Mouse (Mus musculus): ENCODE measurements at regions not wholly inside any gene's neighbourhood (a gene's known extent, or its start where the extent isn't known, plus 50 kb on each side); places are given as distances from the start of the nearest gene placed in this dataset.

DNA sequence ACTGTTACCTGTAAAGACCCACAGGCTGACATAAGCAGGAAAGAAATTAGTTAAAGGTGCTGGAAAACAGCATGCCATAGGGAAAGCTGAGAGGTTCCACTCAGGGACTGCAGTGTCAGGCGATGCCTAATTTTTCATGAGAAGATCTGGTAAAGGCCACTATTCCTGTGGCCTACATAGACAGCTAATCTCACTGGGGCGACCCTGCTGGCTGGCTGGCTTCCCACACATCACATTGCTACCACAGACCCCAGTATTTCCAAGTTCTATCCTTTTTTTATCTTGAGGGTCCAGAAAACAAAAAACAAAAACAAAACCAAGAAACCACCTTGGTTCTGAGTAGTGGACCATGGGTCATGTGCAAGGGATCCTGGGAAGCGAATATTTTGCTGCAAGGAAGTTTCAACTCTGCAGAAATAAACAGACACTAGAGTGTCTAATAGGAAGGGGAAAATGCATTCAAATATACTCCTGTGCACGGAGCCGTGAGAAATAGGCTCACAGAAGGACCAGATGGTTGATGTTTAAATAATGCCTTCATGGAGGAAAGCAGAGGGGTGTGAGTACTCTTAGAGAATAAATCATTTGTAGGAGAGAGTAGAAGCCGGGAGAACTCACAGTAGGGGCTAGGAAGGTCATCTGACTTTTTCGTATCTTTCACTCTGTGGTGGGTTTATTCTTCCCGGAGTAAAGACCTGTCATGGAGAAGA, 94.6 kb upstream of the Sall1 start:
- no peak overlapping the region for H3K4me3 ChIP-seq (replicated peaks; ENCODE audit: extremely low read depth, low read depth, low read length)
- no peaks in the 10 kb centered on the region for H3K4me1 ChIP-seq (ENCODE audit: control insufficient read depth, insufficient read depth, low read length)
- 66% methylated on average over 8 of the region's 8 CpGs for whole genome bisulfite sequencing
- no peak for DNase-seq
- TF ChIP-seq POLR2A (IDR thresholded peaks at IDR 0.05; ENCODE audit: borderline replicate concordance, extremely low read depth, low read depth, low read length) (no peak), CTCF (IDR thresholded peaks at IDR 0.05; ENCODE audit: insufficient read depth, low read length) (no peak)

DNA sequence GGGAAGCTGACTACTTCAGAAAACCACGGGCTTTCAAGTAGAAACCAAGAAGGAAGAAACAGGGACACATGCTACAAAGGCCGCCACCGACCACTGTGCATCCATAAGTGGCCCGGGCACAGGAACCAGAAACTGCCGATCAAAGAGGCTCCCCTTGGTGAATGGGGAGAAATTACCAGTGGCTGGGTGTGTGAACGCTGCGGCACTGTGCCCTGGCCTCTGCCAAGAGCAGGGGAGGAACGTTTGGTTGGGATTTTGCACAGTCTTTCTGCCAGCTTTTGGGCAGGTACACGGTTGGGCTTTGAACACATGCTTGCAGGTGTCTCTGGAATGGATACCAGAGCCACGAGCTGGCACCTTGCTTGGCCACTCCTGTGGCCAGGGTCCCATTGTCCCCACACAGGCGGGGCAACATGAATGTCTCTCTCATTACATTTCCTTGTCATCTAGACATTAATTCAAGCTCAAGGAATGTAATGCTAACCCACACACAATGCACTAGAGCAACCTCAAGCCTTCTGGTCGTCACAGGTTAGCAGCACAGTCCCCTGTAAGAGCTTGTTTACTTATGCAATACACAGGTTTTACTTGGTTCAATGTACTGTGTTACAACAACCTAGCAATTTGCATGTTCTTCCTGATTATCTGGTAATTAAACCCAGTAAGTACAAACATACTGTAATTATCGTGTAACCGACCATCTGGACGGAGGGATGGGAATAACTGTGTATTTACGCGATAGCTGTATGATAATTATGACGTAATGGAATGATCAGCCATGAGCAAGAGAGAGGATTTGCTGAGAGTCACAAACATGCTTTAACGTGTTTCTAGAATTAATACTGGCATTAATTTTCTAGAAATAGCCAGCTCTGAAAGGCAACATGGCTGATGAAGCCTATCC, 90.9 kb upstream of the Sall1 start:
- TF ChIP-seq POLR2A (IDR thresholded peaks at IDR 0.05; ENCODE audit: borderline replicate concordance, extremely low read depth, low read depth, low read length), result no peak
- WGBS, result 78% methylated on average over 19 of the region's 19 CpGs
- Histone ChIP-seq H3K4me1 (ENCODE audit: control insufficient read depth, insufficient read depth, low read length) (no peaks in the 10 kb centered on the region), H3K4me3 (replicated peaks; ENCODE audit: extremely low read depth, low read depth, low read length) (no peak overlapping the region)
- no peak for DNase-seq

DNA sequence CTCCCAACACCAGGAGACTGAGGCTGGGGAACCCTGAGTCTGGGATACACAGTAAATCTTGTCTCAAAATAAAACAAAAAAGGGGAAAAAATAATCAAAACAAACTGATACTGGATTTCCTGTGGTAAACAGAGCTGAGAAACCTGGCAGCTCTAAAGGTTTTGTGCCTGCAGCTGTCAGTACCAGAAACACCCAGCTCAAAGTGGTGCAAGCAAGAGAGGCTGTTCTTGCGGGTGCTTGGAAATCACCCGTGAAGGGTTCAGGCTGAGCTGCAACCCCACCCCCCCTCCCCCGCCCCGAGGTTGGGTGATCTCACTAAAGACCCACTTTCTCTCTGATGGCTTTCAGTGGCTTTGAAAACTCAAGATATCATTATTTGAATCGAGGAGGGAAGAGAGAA, 90.1 kb upstream of the Sall1 start:
- no peak overlapping the region for H3K4me3 ChIP-seq (replicated peaks; ENCODE audit: extremely low read depth, low read depth, low read length)
- TF ChIP-seq POLR2A (IDR thresholded peaks at IDR 0.05; ENCODE audit: borderline replicate concordance, extremely low read depth, low read depth, low read length) (no peak), CTCF (IDR thresholded peaks at IDR 0.05; ENCODE audit: insufficient read depth, low read length) (no peak)
- 40% methylated on average over 5 of the region's 5 CpGs for WGBS
- H3K4me1 ChIP-seq (ENCODE audit: control insufficient read depth, insufficient read depth, low read length), result no peaks in the 10 kb centered on the region
- DNase-seq, result no peak

DNA sequence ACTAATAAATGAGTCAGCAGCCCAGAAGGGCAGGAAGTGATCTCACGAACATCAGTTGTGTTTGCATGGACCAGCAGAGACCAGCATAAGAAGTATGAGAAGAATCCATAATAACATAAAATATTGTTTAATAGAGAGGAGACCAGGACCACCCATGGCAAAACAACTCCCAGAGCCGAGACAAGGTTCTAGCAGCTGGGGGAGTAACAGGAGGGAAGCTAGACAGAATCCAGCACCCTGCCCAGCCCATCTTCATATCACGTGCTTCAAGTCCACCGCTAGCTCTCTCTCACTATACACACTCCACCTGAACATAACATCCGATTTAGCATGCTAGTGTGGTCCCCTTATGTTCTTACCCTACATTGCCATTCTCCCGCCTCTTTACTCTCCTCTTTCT, 77.1 kb upstream of the Sall1 start:
- DNase-seq, result no peak
- WGBS, result 75% methylated on average over 6 of the region's 6 CpGs
- no peak for TF ChIP-seq POLR2A (IDR thresholded peaks at IDR 0.05; ENCODE audit: borderline replicate concordance, extremely low read depth, low read depth, low read length)
- TF ChIP-seq CTCF (IDR thresholded peaks at IDR 0.05; ENCODE audit: insufficient read depth, low read length), result no peak
- H3K4me3 ChIP-seq (replicated peaks; ENCODE audit: extremely low read depth, low read depth, low read length), result no peak overlapping the region
- no peaks in the 10 kb centered on the region for H3K4me1 ChIP-seq (ENCODE audit: control insufficient read depth, insufficient read depth, low read length)

DNA sequence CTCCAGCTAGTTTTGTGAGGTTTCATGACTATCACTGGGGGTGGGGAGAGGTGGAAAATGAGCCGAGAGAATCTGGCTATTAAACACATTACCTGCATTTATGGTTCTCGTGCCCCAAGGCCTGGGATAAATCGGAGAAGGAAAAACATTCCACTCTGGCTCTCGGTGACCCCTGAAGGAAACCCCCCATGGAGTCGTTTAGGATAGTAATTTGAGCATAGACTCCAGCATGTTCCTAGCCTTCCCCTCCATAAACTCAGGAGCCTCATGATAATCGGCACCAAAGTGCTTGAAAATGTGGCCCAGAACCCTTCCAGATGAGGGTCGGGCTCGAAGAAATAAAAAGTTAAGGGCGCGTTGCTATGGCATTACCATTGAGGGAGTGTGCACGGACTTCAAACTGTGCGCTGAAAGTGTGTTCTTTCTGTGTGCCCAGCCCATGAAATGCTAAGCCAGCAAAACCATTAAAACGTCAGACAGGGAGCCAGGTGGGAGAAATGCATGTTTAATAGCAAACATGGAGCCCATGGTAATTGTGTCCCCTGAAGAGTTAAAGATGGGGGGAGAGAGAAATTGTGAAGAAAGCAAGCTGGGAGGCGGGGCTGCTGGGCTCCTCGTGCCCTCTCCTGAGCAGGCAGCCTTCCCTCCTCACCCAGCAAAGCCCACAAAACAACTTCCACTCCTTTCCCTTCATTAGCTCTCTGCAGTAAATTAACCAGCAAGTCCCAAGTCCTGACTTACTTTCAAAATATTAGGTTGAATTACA, 64.1 kb upstream of the Sall1 start:
- WGBS, result 65% methylated on average over 15 of the region's 15 CpGs
- no peak for DNase-seq
- no peak for TF ChIP-seq CTCF (IDR thresholded peaks at IDR 0.05; ENCODE audit: insufficient read depth, low read length)
- no peak for TF ChIP-seq POLR2A (IDR thresholded peaks at IDR 0.05; ENCODE audit: borderline replicate concordance, extremely low read depth, low read depth, low read length)
- Histone ChIP-seq H3K4me3 (replicated peaks; ENCODE audit: extremely low read depth, low read depth, low read length) (no peak overlapping the region), H3K4me1 (ENCODE audit: control insufficient read depth, insufficient read depth, low read length) (no peaks in the 10 kb centered on the region)

- WGBS, result 77% methylated on average over 4 of the region's 4 CpGs
- TF ChIP-seq POLR2A (IDR thresholded peaks at IDR 0.05; ENCODE audit: borderline replicate concordance, extremely low read depth, low read depth, low read length) (no peak), CTCF (IDR thresholded peaks at IDR 0.05; ENCODE audit: insufficient read depth, low read length) (no peak)
- Histone ChIP-seq H3K4me1 (ENCODE audit: control insufficient read depth, insufficient read depth, low read length) (no peaks in the 10 kb centered on the region), H3K4me3 (replicated peaks; ENCODE audit: extremely low read depth, low read depth, low read length) (no peak overlapping the region)
- DNase-seq, result no peak
Observed at GRCm38 (mm10) chr8:89106346-89106745, 62.4 kb upstream of the Sall1 start.

DNA sequence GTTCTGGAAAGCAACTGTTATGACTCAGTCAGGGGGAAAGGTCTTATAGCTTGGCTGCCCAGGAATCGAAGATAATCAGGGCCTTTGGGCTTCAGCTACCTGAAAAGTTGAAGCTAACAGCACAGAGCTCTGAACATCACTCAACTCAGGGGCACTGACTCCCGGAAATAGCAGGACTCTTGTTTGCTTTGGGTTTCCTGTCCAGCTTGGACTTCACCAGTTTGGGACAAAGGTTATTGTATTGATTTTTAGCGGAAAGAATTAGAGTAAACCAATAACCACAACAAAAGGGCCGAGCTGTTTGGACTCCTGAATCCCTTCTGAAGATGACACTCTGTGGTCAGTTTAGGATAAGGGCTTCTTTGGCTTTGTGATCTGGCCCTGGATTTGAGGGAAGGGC, 53.4 kb upstream of the Sall1 start:
- WGBS, result 53% methylated on average over 4 of the region's 4 CpGs
- no peaks in the 10 kb centered on the region for H3K4me1 ChIP-seq (ENCODE audit: control insufficient read depth, insufficient read depth, low read length)
- no peak for DNase-seq
- TF ChIP-seq POLR2A (IDR thresholded peaks at IDR 0.05; ENCODE audit: borderline replicate concordance, extremely low read depth, low read depth, low read length) (no peak), CTCF (IDR thresholded peaks at IDR 0.05; ENCODE audit: insufficient read depth, low read length) (no peak)
- H3K4me3 ChIP-seq (replicated peaks; ENCODE audit: extremely low read depth, low read depth, low read length), result no peak overlapping the region

Measured in lung, adult 2 months (tissue).